Mouse (Mus musculus): ENCODE measurements around the gene Rfc4. TPM values are rescaled to one million over a fixed set of nuclear protein-coding genes. Genes with fewer than 3 reads are reported as not detected.
A peak's percentile ranks its signal among the peaks of the same experiment; 100 is the strongest.

Gene Rfc4
- total RNA-seq (2014; rRNA removed) (8.6 and 10.0 TPM in 2 replicates), polyA plus RNA-seq (2015; fragmentation: Nextera tagmentation; extraction: Ambion mirVana) (20.4 and 22.6 TPM in 2 replicates)

DNA sequence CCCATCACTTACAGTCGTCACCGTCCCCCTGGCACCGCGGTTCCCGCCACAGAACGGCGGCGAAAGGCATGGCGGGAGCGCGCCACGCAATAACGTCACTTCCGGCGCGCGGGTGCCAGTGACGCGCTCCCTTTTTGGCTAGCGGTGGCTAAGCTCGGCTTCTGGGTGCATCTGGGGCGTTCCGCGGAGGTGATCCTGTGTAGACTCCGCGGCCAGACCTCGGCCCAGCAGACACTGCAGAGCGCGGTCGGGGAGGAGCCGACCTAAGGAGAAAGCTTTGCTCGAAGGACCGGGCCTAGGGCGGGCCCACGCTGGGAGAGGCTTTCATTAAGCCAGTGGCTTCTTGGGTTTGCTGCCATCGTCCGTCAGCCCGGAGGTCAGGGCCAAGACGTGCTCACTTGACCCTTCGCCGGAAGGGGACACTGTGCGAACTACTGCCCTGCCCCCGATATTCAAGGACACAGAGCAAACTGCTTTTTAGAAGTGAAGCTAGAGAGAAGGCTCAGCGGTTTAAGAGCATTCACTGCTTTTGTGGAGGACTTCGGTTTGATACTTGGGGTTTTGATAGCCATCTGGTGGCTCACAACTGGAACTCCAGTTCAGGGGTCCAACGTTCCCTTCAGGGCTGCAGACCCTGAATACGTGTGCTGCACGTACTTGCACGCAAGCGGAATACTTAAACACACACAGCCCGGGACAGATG lies at the start of gene Rfc4:
Gene Rfc4, minus strand, starts transcription at position 65 of the 703 bp plus-strand sequence.
- Histone ChIP-seq H3K4me1 (ENCODE audit: insufficient read depth, low read length) (peaks cover 8% of the 10 kb centered on the region; the same call in 1 of the 2 replicates), H3K9me3 (ENCODE audit: low read length) (no peaks in the 10 kb centered on the region), H3K9ac (replicated peaks; ENCODE audit: low read length, poor library complexity, severe bottlenecking) (peak within 1 kb of the TSS; percentile 90), H3K4me3 (ENCODE audit: low read depth, low read length) (peak within 1 kb of the TSS; percentile 69), H3K27me3 (ENCODE audit: insufficient read depth, low read length) (no peaks in the 10 kb centered on the region), H3K27ac (ENCODE audit: low read depth, low read length) (peak within 1 kb of the TSS; percentile 99), H3K4me2 (ENCODE audit: low read depth, low read length, poor library complexity, severe bottlenecking) (peak within 1 kb of the TSS; percentile 89), H3K36me3 (ENCODE audit: insufficient read depth, low read length) (no peaks in the 10 kb centered on the region)
- WGBS, result under 1% methylated on average over 51 of the region's 51 CpGs
- DNase-seq (ENCODE audit: low spot score) (peak; percentile 94), ATAC-seq (ENCODE audit: low FRiP score) (peak; percentile 96)
- peak; percentile 70 for TF ChIP-seq CTCF (IDR thresholded peaks at IDR 0.05)

DNA sequence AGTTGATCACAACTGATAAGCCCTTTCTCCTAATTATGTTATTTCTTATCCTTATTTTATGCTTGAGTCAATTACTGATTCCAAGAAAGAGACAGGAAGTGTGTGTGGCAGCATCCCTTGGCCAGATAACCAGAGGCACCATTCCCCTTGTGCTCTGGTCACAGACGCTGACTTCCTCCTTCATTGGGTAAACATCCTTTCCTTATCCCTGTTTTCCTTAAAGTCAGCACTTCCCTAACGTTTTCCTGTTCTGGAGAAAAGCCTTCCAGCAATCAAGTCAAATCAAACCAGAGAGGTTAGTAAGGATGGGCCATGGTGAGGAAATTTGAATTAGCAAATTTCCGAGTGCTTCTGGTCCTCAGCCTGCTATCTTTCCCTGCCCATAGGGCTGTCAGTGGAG lies 48.4 kb upstream of the Rfc4 start:
- WGBS, result 70% methylated on average over 3 of the region's 3 CpGs
- Histone ChIP-seq H3K4me2 (ENCODE audit: low read depth, low read length, poor library complexity, severe bottlenecking) (no peak overlapping the region), H3K4me3 (ENCODE audit: low read depth, low read length) (no peak overlapping the region), H3K27me3 (ENCODE audit: insufficient read depth, low read length) (no peaks in the 10 kb centered on the region), H3K4me1 (ENCODE audit: insufficient read depth, low read length) (no peaks in the 10 kb centered on the region), H3K27ac (ENCODE audit: low read depth, low read length) (no peak overlapping the region), H3K9me3 (ENCODE audit: low read length) (no peaks in the 10 kb centered on the region), H3K9ac (replicated peaks; ENCODE audit: low read length, poor library complexity, severe bottlenecking) (no peak overlapping the region), H3K36me3 (ENCODE audit: insufficient read depth, low read length) (no peaks in the 10 kb centered on the region)
- no peak for TF ChIP-seq CTCF (IDR thresholded peaks at IDR 0.05)
- DNase-seq (ENCODE audit: low spot score), result no peak
- no peak for ATAC-seq (ENCODE audit: low FRiP score)

DNA sequence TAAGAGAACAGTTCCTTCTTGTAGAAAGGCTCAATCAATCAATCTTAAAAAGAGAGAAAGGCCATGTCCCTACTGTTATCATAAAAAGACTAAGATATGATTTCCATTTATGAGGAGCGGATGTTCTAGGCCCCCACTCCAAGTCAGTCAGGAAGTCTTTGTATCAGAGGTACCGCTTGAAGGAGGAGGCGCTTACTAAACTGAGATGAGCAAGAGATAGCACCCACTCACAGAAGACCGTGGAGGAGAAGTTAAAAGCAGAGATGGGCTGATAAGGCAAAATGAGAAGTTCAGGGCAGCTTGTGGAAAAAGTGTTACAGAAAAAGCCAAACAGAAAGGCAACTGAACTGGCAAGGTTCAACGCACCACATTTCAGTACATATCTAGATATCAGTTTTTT lies 47.3 kb upstream of the Rfc4 start:
- H3K9me3 ChIP-seq (ENCODE audit: low read length), result no peaks in the 10 kb centered on the region
- DNase-seq (ENCODE audit: low spot score) (no peak), ATAC-seq (ENCODE audit: low FRiP score) (no peak)
- no peak overlapping the region for H3K9ac ChIP-seq (replicated peaks; ENCODE audit: low read length, poor library complexity, severe bottlenecking)
- no peaks in the 10 kb centered on the region for H3K4me1 ChIP-seq (ENCODE audit: insufficient read depth, low read length)
- H3K4me3 ChIP-seq (ENCODE audit: low read depth, low read length), result no peak overlapping the region
- 91% methylated on average over 5 of the region's 5 CpGs for WGBS
- no peaks in the 10 kb centered on the region for H3K36me3 ChIP-seq (ENCODE audit: insufficient read depth, low read length)
- H3K27me3 ChIP-seq (ENCODE audit: insufficient read depth, low read length), result no peaks in the 10 kb centered on the region
- no peak overlapping the region for H3K4me2 ChIP-seq (ENCODE audit: low read depth, low read length, poor library complexity, severe bottlenecking)
- TF ChIP-seq CTCF (IDR thresholded peaks at IDR 0.05), result no peak
- H3K27ac ChIP-seq (ENCODE audit: low read depth, low read length), result no peak overlapping the region

DNA sequence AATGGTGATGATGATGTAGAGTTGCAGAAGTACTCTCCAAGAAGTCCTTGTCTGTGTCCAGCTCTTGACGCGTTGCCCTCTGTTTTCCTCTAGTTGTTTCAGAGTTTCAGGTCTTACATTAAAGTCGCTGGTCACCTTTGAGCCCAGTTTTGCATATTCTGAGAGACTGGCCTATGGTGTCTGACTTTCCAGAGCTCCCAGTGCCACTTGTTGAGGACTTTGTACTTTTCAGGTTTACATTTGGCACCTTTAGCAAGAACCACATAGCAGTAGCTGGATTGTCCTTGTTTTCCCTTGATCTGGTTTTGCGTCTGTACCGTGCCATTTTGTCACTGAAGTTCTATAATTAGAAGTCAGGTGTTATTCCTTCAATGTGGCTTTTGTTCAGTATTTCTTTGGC lies 46.4 kb upstream of the Rfc4 start:
- DNase-seq (ENCODE audit: low spot score) (no peak), ATAC-seq (ENCODE audit: low FRiP score) (no peak)
- H3K4me2 ChIP-seq (ENCODE audit: low read depth, low read length, poor library complexity, severe bottlenecking), result no peak overlapping the region
- no peaks in the 10 kb centered on the region for H3K27me3 ChIP-seq (ENCODE audit: insufficient read depth, low read length)
- no peak overlapping the region for H3K4me3 ChIP-seq (ENCODE audit: low read depth, low read length)
- TF ChIP-seq CTCF (IDR thresholded peaks at IDR 0.05), result no peak
- no peaks in the 10 kb centered on the region for H3K9me3 ChIP-seq (ENCODE audit: low read length)
- no peak overlapping the region for H3K27ac ChIP-seq (ENCODE audit: low read depth, low read length)
- H3K36me3 ChIP-seq (ENCODE audit: insufficient read depth, low read length), result no peaks in the 10 kb centered on the region
- H3K4me1 ChIP-seq (ENCODE audit: insufficient read depth, low read length), result no peaks in the 10 kb centered on the region
- no peak overlapping the region for H3K9ac ChIP-seq (replicated peaks; ENCODE audit: low read length, poor library complexity, severe bottlenecking)
- 98% methylated on average over 5 of the region's 5 CpGs for WGBS

DNA sequence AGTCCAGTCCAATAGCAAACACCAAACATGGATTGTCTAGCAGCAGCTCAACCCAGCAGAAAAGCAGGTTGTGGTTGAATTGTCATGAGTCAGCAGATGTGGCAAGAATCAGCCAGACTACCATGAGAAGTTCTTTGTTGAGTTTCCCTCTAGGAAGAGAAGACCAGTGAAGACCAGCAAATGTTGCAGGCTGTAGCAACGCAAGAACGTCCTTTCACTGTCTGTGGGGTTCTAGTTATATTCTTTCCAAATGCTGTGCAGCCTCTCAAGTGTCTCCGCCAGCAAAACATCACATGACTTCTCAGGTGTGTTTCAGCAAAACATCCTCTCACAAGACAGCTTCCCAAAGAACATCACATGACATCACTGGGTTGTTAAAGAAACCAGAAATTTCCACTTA lies 43.3 kb upstream of the Rfc4 start:
- no peak overlapping the region for H3K4me3 ChIP-seq (ENCODE audit: low read depth, low read length)
- H3K4me1 ChIP-seq (ENCODE audit: insufficient read depth, low read length), result no peaks in the 10 kb centered on the region
- 96% methylated on average over 3 of the region's 3 CpGs for WGBS
- TF ChIP-seq CTCF (IDR thresholded peaks at IDR 0.05), result no peak
- no peaks in the 10 kb centered on the region for H3K9me3 ChIP-seq (ENCODE audit: low read length)
- no peak overlapping the region for H3K4me2 ChIP-seq (ENCODE audit: low read depth, low read length, poor library complexity, severe bottlenecking)
- no peaks in the 10 kb centered on the region for H3K27me3 ChIP-seq (ENCODE audit: insufficient read depth, low read length)
- ATAC-seq (ENCODE audit: low FRiP score) (no peak), DNase-seq (ENCODE audit: low spot score) (no peak)
- H3K36me3 ChIP-seq (ENCODE audit: insufficient read depth, low read length), result no peaks in the 10 kb centered on the region
- no peak overlapping the region for H3K27ac ChIP-seq (ENCODE audit: low read depth, low read length)
- H3K9ac ChIP-seq (replicated peaks; ENCODE audit: low read length, poor library complexity, severe bottlenecking), result no peak overlapping the region

DNA sequence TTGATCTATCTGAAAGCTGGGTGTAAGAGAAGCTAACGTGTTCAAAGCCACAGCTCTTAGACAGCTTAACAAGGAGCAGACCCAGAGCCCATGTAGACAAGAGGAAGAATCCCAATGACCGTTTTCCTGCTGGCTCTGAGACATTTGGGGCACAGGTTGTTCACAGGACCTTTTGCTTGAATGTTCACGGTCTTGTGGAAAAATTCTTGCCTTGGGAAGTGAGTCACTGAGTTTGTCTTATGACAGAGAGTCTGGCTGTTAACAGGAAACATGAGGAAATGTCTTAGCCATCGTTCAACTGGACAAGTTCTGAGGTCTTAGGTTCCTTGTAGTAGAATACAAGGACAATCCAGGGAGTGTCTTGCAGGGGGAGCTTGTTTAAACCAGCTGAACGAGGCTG lies 39.5 kb upstream of the Rfc4 start:
- no peak overlapping the region for H3K4me3 ChIP-seq (ENCODE audit: low read depth, low read length)
- H3K36me3 ChIP-seq (ENCODE audit: insufficient read depth, low read length), result no peaks in the 10 kb centered on the region
- H3K27me3 ChIP-seq (ENCODE audit: insufficient read depth, low read length), result no peaks in the 10 kb centered on the region
- no peak for ATAC-seq (ENCODE audit: low FRiP score)
- no peaks in the 10 kb centered on the region for H3K9me3 ChIP-seq (ENCODE audit: low read length)
- H3K9ac ChIP-seq (replicated peaks; ENCODE audit: low read length, poor library complexity, severe bottlenecking), result no peak overlapping the region
- H3K4me2 ChIP-seq (ENCODE audit: low read depth, low read length, poor library complexity, severe bottlenecking), result no peak overlapping the region
- no peaks in the 10 kb centered on the region for H3K4me1 ChIP-seq (ENCODE audit: insufficient read depth, low read length)
- no peak for DNase-seq (ENCODE audit: low spot score)
- no peak for TF ChIP-seq CTCF (IDR thresholded peaks at IDR 0.05)
- 79% methylated on average over 5 of the region's 5 CpGs for WGBS
- H3K27ac ChIP-seq (ENCODE audit: low read depth, low read length), result no peak overlapping the region

Measured in midbrain, postnatal 0 days (tissue).